Mouse (Mus musculus) C2C12 (cell line): ENCODE measurements around the gene Casq1.

Experiments used
- CTCF ChIP-seq: IDR thresholded peaks from one replicate; pipeline ENCODE4 v1.5.1; 2011; ENCODE audit not compliant: control insufficient read depth, insufficient read depth, insufficient read length
- MAX ChIP-seq: IDR thresholded peaks from one replicate; pipeline ENCODE4 v1.6.1; 2011; ENCODE audit warnings: mild to moderate bottlenecking, control low read depth
- MYOD1 ChIP-seq: IDR thresholded peaks from one replicate; pipeline ENCODE4 v1.6.1; 2011; ENCODE audit warnings: low read depth; ENCODE audit not compliant: control insufficient read depth, insufficient read length
- USF1 ChIP-seq: IDR thresholded peaks from one replicate; pipeline ENCODE4 v1.6.1; 2011; ENCODE audit warnings: low read depth, mild to moderate bottlenecking, control low read depth, moderate library complexity

GRCm38 (mm10) chr1:172159970-172160369, 59.7 kb downstream of the Casq1 start:
- TF ChIP-seq CTCF, result no peak
- no peak for TF ChIP-seq MYOD1
- TF ChIP-seq MAX, result no peak
- TF ChIP-seq USF1, result no peak
